Mouse (Mus musculus): ENCODE results near the gene Mrpl12. TPM values are rescaled to one million over a fixed set of nuclear protein-coding genes. Genes with fewer than 3 reads are reported as not detected.

The Mrpl12 gene
- total and polyA plus RNA-seq, 3 experiments = 374 to 461 (median 457) TPM

DNA sequence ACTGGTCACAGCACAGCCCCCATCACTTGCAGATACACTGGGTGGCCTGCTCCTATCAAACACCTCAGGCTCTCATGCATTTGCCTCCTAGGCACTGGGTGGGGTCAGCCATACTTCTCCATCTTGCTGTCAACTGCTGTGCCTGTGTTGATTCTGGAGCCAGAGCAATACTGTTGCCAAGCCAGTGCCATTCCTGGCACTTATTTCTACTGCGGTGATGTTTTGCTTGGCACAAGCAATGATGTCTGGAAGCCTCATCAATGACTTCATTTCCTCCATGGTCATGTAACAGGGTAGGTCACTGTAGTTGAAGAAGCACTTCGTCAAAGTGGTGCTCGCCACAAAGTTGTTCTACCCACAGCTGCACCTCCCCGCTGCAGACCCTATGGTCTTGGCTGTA lies 18.9 kb upstream of the Mrpl12 start:
- H3K36me3 ChIP-seq (ENCODE audit: control insufficient read depth in 1 of 2, insufficient read depth in 2 of 2, low read length in 2 of 2) = peaks cover 3 to 11% of the 10 kb centered on the region in 2 experiments; a peak in 2 of 4 replicates
- no peak overlapping the region for H3K9ac ChIP-seq (ENCODE audit: control insufficient read depth, low read depth, low read length, poor library complexity, severe bottlenecking)
- H3K27me3 ChIP-seq (ENCODE audit: control insufficient read depth in 1 of 2, insufficient read depth in 2 of 2, low read length in 2 of 2) = no peaks in the 10 kb centered on the region
- no peak for TF ChIP-seq POLR2AphosphoS5 (IDR thresholded peaks at IDR 0.05; ENCODE audit: borderline replicate concordance, low read depth, low read length)
- no peak for TF ChIP-seq MAX (IDR thresholded peaks at IDR 0.05; ENCODE audit: low read length)
- no peak for TF ChIP-seq TBP (IDR thresholded peaks at IDR 0.05; ENCODE audit: low read depth, low read length)
- TF ChIP-seq E2F4 (IDR thresholded peaks at IDR 0.05; ENCODE audit: borderline replicate concordance, low read depth, low read length) = no peak
- no peak for TF ChIP-seq TAL1 (IDR thresholded peaks at IDR 0.05; ENCODE audit: low read length)
- no peak for TF ChIP-seq MEF2A (IDR thresholded peaks at IDR 0.05; ENCODE audit: extremely low read depth, insufficient replicate concordance, low read depth, low read length, poor library complexity, severe bottlenecking)
- TF ChIP-seq MAFK (IDR thresholded peaks at IDR 0.05; ENCODE audit: borderline replicate concordance, low read depth, low read length) = no peak
- no peak for TF ChIP-seq ETS1 (IDR thresholded peaks at IDR 0.05; ENCODE audit: low read depth, low read length)
- TF ChIP-seq MYB (IDR thresholded peaks at IDR 0.05; ENCODE audit: low read depth, low read length) = no peak
- TF ChIP-seq MXI1 (IDR thresholded peaks at IDR 0.05; ENCODE audit: low read depth, low read length) = no peak
- peaks cover 8 to 12% of the 10 kb centered on the region in 2 experiments for H3K4me1 ChIP-seq (ENCODE audit: control insufficient read depth in 1 of 2, insufficient read depth in 2 of 2, low read length in 2 of 2)
- no peak overlapping the region for H3K27ac ChIP-seq (ENCODE audit: control insufficient read depth, low read depth, low read length)
- DNase-seq (ENCODE audit: low read depth, low spot score) = no peak
- no peaks in the 10 kb centered on the region for H3K9me3 ChIP-seq (replicated peaks; ENCODE audit: insufficient read depth, low read length)
- H3K4me3 ChIP-seq (ENCODE audit: control insufficient read depth in 1 of 2, insufficient read depth in 1 of 2, low read depth in 2 of 2, low read length in 2 of 2) = no peak overlapping the region
- H3K79me2 ChIP-seq (ENCODE audit: control insufficient read depth, insufficient read depth, low read length, poor library complexity) = peaks cover 21% of the 10 kb centered on the region

- H3K27ac ChIP-seq (ENCODE audit: control insufficient read depth, low read depth, low read length) = peak within 1 kb of the TSS; percentile 25; the same call in 1 of the 2 replicates
- H3K27me3 ChIP-seq (ENCODE audit: control insufficient read depth in 1 of 2, insufficient read depth in 2 of 2, low read length in 2 of 2) = no peaks in the 10 kb centered on the region
- peaks cover 0 to 11% of the 10 kb centered on the region in 2 experiments; a peak in 2 of 4 replicates for H3K36me3 ChIP-seq (ENCODE audit: control insufficient read depth in 1 of 2, insufficient read depth in 2 of 2, low read length in 2 of 2)
- H3K4me3 ChIP-seq (ENCODE audit: control insufficient read depth in 1 of 2, insufficient read depth in 1 of 2, low read depth in 2 of 2, low read length in 2 of 2) = peak within 1 kb of the TSS; percentile 83 to 87
- peak within 1 kb of the TSS; percentile 87 for H3K9ac ChIP-seq (ENCODE audit: control insufficient read depth, low read depth, low read length, poor library complexity, severe bottlenecking)
- no peaks in the 10 kb centered on the region for H3K9me3 ChIP-seq (replicated peaks; ENCODE audit: insufficient read depth, low read length)
- DNase-seq (ENCODE audit: low read depth, low spot score) = peak; percentile 100
- H3K79me2 ChIP-seq (ENCODE audit: control insufficient read depth, insufficient read depth, low read length, poor library complexity) = peaks cover 16% of the 10 kb centered on the region
- peaks cover 8 to 12% of the 10 kb centered on the region in 2 experiments for H3K4me1 ChIP-seq (ENCODE audit: control insufficient read depth in 1 of 2, insufficient read depth in 2 of 2, low read length in 2 of 2)
- peak; percentile 100 for TF ChIP-seq ELF1 (IDR thresholded peaks at IDR 0.05; ENCODE audit: low read depth, low read length)
- no peak; a peak in 1 of 4 replicates for TF ChIP-seq EP300 (IDR thresholded peaks at IDR 0.05; ENCODE audit: low read depth in 1 of 2, low read length in 2 of 2)
- peak; percentile 51 for TF ChIP-seq TCF12 (IDR thresholded peaks at IDR 0.05; ENCODE audit: low read depth, low read length)
- TF ChIP-seq TAL1 (IDR thresholded peaks at IDR 0.05; ENCODE audit: low read length) = no peak
- no peak for TF ChIP-seq MAFK (IDR thresholded peaks at IDR 0.05; ENCODE audit: borderline replicate concordance, low read depth, low read length)
- peak; percentile 68; the same call in 1 of the 2 replicates for TF ChIP-seq KAT2A (conservative IDR thresholded peaks at IDR 0.05; ENCODE audit: low read depth, low read length)
- TF ChIP-seq NRF1 (IDR thresholded peaks at IDR 0.05; ENCODE audit: insufficient read depth, low read depth, low read length, poor library complexity, severe bottlenecking) = peak; percentile 100; the same call in 1 of the 2 replicates
- TF ChIP-seq CTCF (IDR thresholded peaks at IDR 0.05 in 2 of 3, conservative IDR thresholded peaks at IDR 0.05 in 1 of 3; ENCODE audit: control insufficient read depth in 1 of 3, insufficient read depth in 1 of 3, low read depth in 2 of 3, low read length in 3 of 3, poor library complexity in 1 of 3, severe bottlenecking in 1 of 3) = no peak
- TF ChIP-seq ZMIZ1 (IDR thresholded peaks at IDR 0.05; ENCODE audit: low read depth, low read length) = peak; percentile 86
- TF ChIP-seq MYB (IDR thresholded peaks at IDR 0.05; ENCODE audit: low read depth, low read length) = no peak
- peak; percentile 75 for TF ChIP-seq CHD2 (IDR thresholded peaks at IDR 0.05; ENCODE audit: low read length)
- peak; percentile 90 for TF ChIP-seq HCFC1 (IDR thresholded peaks at IDR 0.05; ENCODE audit: low read depth, low read length)
- TF ChIP-seq ZKSCAN1 (IDR thresholded peaks at IDR 0.05; ENCODE audit: low read depth, low read length) = 0 out of 2 replicates have a peak, but pooled peaks have one; percentile 9
- TF ChIP-seq NELFE (IDR thresholded peaks at IDR 0.05; ENCODE audit: low read depth, low read length) = peak; percentile 95
- TF ChIP-seq RCOR1 (IDR thresholded peaks at IDR 0.05; ENCODE audit: low read depth, low read length) = peak; percentile 13; the same call in 1 of the 2 replicates
- no peak for TF ChIP-seq MEF2A (IDR thresholded peaks at IDR 0.05; ENCODE audit: extremely low read depth, insufficient replicate concordance, low read depth, low read length, poor library complexity, severe bottlenecking)
- TF ChIP-seq MXI1 (IDR thresholded peaks at IDR 0.05; ENCODE audit: low read depth, low read length) = peak; percentile 89
- TF ChIP-seq TBP (IDR thresholded peaks at IDR 0.05; ENCODE audit: low read depth, low read length) = peak; percentile 85
- TF ChIP-seq UBTF (IDR thresholded peaks at IDR 0.05; ENCODE audit: borderline replicate concordance, insufficient read depth, low read depth, low read length) = no peak
- peak; percentile 36; the same call in 1 of the 2 replicates for TF ChIP-seq USF1 (IDR thresholded peaks at IDR 0.05; ENCODE audit: low read depth, low read length)
- peak; percentile 84; the same call in 1 of the 2 replicates for TF ChIP-seq MAX (IDR thresholded peaks at IDR 0.05; ENCODE audit: low read length)
- TF ChIP-seq ZNF384 (IDR thresholded peaks at IDR 0.05; ENCODE audit: low read depth, low read length) = no peak
- no peak for TF ChIP-seq USF2 (IDR thresholded peaks at IDR 0.05; ENCODE audit: borderline replicate concordance in 1 of 2, insufficient read depth in 1 of 2, low read depth in 1 of 2, low read length in 2 of 2)
- no peak for TF ChIP-seq SMC3 (IDR thresholded peaks at IDR 0.05; ENCODE audit: low read depth, low read length)
Measured at GRCm38 (mm10) chr11:120467051-120467735, 17.2 kb upstream of the Mrpl12 start, which contains the start of gene Arl16. Gene Arl16, minus strand, starts transcription at chr11:120467607.
